Mouse (Mus musculus): ENCODE measurements around the gene Myrip. TPM values are rescaled to one million over a fixed set of nuclear protein-coding genes. Genes with fewer than 3 reads are reported as not detected.

The Myrip gene
- polyA plus RNA-seq, 1 experiment = not detected

GRCm38 (mm10) chr9:120428181-120428580, 126.9 kb downstream of the Myrip start:
- Histone ChIP-seq H3K4me3 (replicated peaks) (no peak overlapping the region), H3K4me1 (ENCODE audit: control insufficient read depth) (no peaks in the 10 kb centered on the region; the same call in 1 of the 2 replicates), H3K36me3 (ENCODE audit: control insufficient read depth) (no peaks in the 10 kb centered on the region), H3K9me3 (ENCODE audit: control insufficient read depth, low read length) (no peaks in the 10 kb centered on the region), H3K27me3 (ENCODE audit: control insufficient read depth) (no peaks in the 10 kb centered on the region)
- no peak for TF ChIP-seq GATA1 (IDR thresholded peaks at IDR 0.05; ENCODE audit: low read length)
- TF ChIP-seq TAL1 (IDR thresholded peaks at IDR 0.05; ENCODE audit: low read length) = no peak

- Histone ChIP-seq H3K9me3 (ENCODE audit: control insufficient read depth, low read length) (peaks cover 2% of the 10 kb centered on the region; the same call in 1 of the 2 replicates), H3K36me3 (ENCODE audit: control insufficient read depth) (no peaks in the 10 kb centered on the region), H3K4me1 (ENCODE audit: control insufficient read depth) (no peaks in the 10 kb centered on the region), H3K4me3 (replicated peaks) (no peak overlapping the region), H3K27me3 (ENCODE audit: control insufficient read depth) (no peaks in the 10 kb centered on the region)
- TF ChIP-seq GATA1 (IDR thresholded peaks at IDR 0.05; ENCODE audit: low read length) = no peak
Measured at GRCm38 (mm10) chr9:120433747-120434146, 132.4 kb downstream of the Myrip start.

- H3K9me3 ChIP-seq (ENCODE audit: control insufficient read depth, low read length) = peaks cover 9% of the 10 kb centered on the region; the same call in 1 of the 2 replicates
- H3K4me1 ChIP-seq (ENCODE audit: control insufficient read depth) = no peaks in the 10 kb centered on the region
- TF ChIP-seq TAL1 (IDR thresholded peaks at IDR 0.05; ENCODE audit: low read length) = no peak
- no peak for TF ChIP-seq GATA1 (IDR thresholded peaks at IDR 0.05; ENCODE audit: low read length)
- H3K27me3 ChIP-seq (ENCODE audit: control insufficient read depth) = no peaks in the 10 kb centered on the region
- H3K4me3 ChIP-seq (replicated peaks) = no peak overlapping the region
- H3K36me3 ChIP-seq (ENCODE audit: control insufficient read depth) = no peaks in the 10 kb centered on the region
Measured at GRCm38 (mm10) chr9:120435841-120436240, 134.5 kb downstream of the Myrip start.

- H3K4me3 ChIP-seq (replicated peaks) = no peak overlapping the region
- TF ChIP-seq TAL1 (IDR thresholded peaks at IDR 0.05; ENCODE audit: low read length) (no peak), GATA1 (IDR thresholded peaks at IDR 0.05; ENCODE audit: low read length) (no peak)
- H3K36me3 ChIP-seq (ENCODE audit: control insufficient read depth) = no peaks in the 10 kb centered on the region
- no peaks in the 10 kb centered on the region for H3K27me3 ChIP-seq (ENCODE audit: control insufficient read depth)
- peaks cover 9% of the 10 kb centered on the region; the same call in 1 of the 2 replicates for H3K9me3 ChIP-seq (ENCODE audit: control insufficient read depth, low read length)
- H3K4me1 ChIP-seq (ENCODE audit: control insufficient read depth) = no peaks in the 10 kb centered on the region
Measured at GRCm38 (mm10) chr9:120436854-120437253, 135.5 kb downstream of the Myrip start.

GRCm38 (mm10) chr9:120437266-120437876, 136.1 kb downstream of the Myrip start:
- no peak overlapping the region for H3K4me3 ChIP-seq (replicated peaks)
- TF ChIP-seq GATA1 (IDR thresholded peaks at IDR 0.05; ENCODE audit: low read length) = no peak
- no peak for TF ChIP-seq TAL1 (IDR thresholded peaks at IDR 0.05; ENCODE audit: low read length)
- H3K27me3 ChIP-seq (ENCODE audit: control insufficient read depth) = no peaks in the 10 kb centered on the region
- no peaks in the 10 kb centered on the region for H3K36me3 ChIP-seq (ENCODE audit: control insufficient read depth)
- H3K9me3 ChIP-seq (ENCODE audit: control insufficient read depth, low read length) = peaks cover 9% of the 10 kb centered on the region; the same call in 1 of the 2 replicates
- H3K4me1 ChIP-seq (ENCODE audit: control insufficient read depth) = no peaks in the 10 kb centered on the region

GRCm38 (mm10) chr9:120438350-120438749, 137.0 kb downstream of the Myrip start:
- Histone ChIP-seq H3K9me3 (ENCODE audit: control insufficient read depth, low read length) (peaks cover 9% of the 10 kb centered on the region; the same call in 1 of the 2 replicates), H3K27me3 (ENCODE audit: control insufficient read depth) (no peaks in the 10 kb centered on the region), H3K4me3 (replicated peaks) (no peak overlapping the region), H3K36me3 (ENCODE audit: control insufficient read depth) (no peaks in the 10 kb centered on the region), H3K4me1 (ENCODE audit: control insufficient read depth) (no peaks in the 10 kb centered on the region)
- TF ChIP-seq TAL1 (IDR thresholded peaks at IDR 0.05; ENCODE audit: low read length) (no peak), GATA1 (IDR thresholded peaks at IDR 0.05; ENCODE audit: low read length) (no peak)

GRCm38 (mm10) chr9:120438781-120439180, 137.5 kb downstream of the Myrip start:
- no peaks in the 10 kb centered on the region for H3K4me1 ChIP-seq (ENCODE audit: control insufficient read depth)
- peaks cover 9% of the 10 kb centered on the region; the same call in 1 of the 2 replicates for H3K9me3 ChIP-seq (ENCODE audit: control insufficient read depth, low read length)
- H3K36me3 ChIP-seq (ENCODE audit: control insufficient read depth) = no peaks in the 10 kb centered on the region
- TF ChIP-seq TAL1 (IDR thresholded peaks at IDR 0.05; ENCODE audit: low read length) (no peak), GATA1 (IDR thresholded peaks at IDR 0.05; ENCODE audit: low read length) (no peak)
- no peaks in the 10 kb centered on the region for H3K27me3 ChIP-seq (ENCODE audit: control insufficient read depth)
- H3K4me3 ChIP-seq (replicated peaks) = no peak overlapping the region

GRCm38 (mm10) chr9:120444642-120445041, 143.3 kb downstream of the Myrip start:
- H3K4me1 ChIP-seq (ENCODE audit: control insufficient read depth) = no peaks in the 10 kb centered on the region
- peaks cover 6% of the 10 kb centered on the region; the same call in 1 of the 2 replicates for H3K9me3 ChIP-seq (ENCODE audit: control insufficient read depth, low read length)
- H3K4me3 ChIP-seq (replicated peaks) = no peak overlapping the region
- no peaks in the 10 kb centered on the region for H3K36me3 ChIP-seq (ENCODE audit: control insufficient read depth)
- no peak for TF ChIP-seq TAL1 (IDR thresholded peaks at IDR 0.05; ENCODE audit: low read length)
- TF ChIP-seq GATA1 (IDR thresholded peaks at IDR 0.05; ENCODE audit: low read length) = no peak
- no peaks in the 10 kb centered on the region for H3K27me3 ChIP-seq (ENCODE audit: control insufficient read depth)

GRCm38 (mm10) chr9:120449696-120450329, 148.5 kb downstream of the Myrip start:
- no peaks in the 10 kb centered on the region for H3K9me3 ChIP-seq (ENCODE audit: control insufficient read depth, low read length)
- no peaks in the 10 kb centered on the region for H3K36me3 ChIP-seq (ENCODE audit: control insufficient read depth)
- TF ChIP-seq GATA1 (IDR thresholded peaks at IDR 0.05; ENCODE audit: low read length) = no peak
- no peak for TF ChIP-seq TAL1 (IDR thresholded peaks at IDR 0.05; ENCODE audit: low read length)
- H3K4me3 ChIP-seq (replicated peaks) = no peak overlapping the region
- no peaks in the 10 kb centered on the region for H3K4me1 ChIP-seq (ENCODE audit: control insufficient read depth)
- H3K27me3 ChIP-seq (ENCODE audit: control insufficient read depth) = no peaks in the 10 kb centered on the region

All from erythroblast, embryonic 14.5 days (primary cell).